Mouse (Mus musculus) ES-E14 (cell line): Measurements from ENCODE around the gene Calml4. TPM values are rescaled to one million over a fixed set of nuclear protein-coding genes. Genes with fewer than 3 reads are reported as not detected.

Experiments
- DNase-seq: peaks from one replicate; pipeline ENCODE4 v3.0.0-alpha.2; 2013; ENCODE audit warnings: low read depth, low spot score
- H3K27ac ChIP-seq: 2 replicates; pipeline ENCODE4 v1.5.1; 2012; ENCODE audit warnings: low read depth, mild to moderate bottlenecking, low read length, moderate library complexity, mixed read lengths; ENCODE audit not compliant: poor library complexity, insufficient read depth, severe bottlenecking
- H3K36me3 ChIP-seq: 2 replicates; pipeline ENCODE4 v1.6.1; 2012; ENCODE audit warnings: mild to moderate bottlenecking, low read length, moderate library complexity, mixed read lengths; ENCODE audit not compliant: control insufficient read depth, poor library complexity, insufficient read depth, severe bottlenecking
- H3K4me1 ChIP-seq, 2 experiments: fragments of 150-350 bp in 1 of 2; sonication (generic) in 1 of 2; 2 replicates each; pipeline ENCODE4 v1.6.1; 2012; ENCODE audit warnings: low read length in 2 of 2, mild to moderate bottlenecking in 1 of 2, mixed read lengths in 1 of 2; ENCODE audit not compliant: control insufficient read depth in 2 of 2, insufficient read depth in 2 of 2, poor library complexity in 1 of 2
- H3K4me3 ChIP-seq, 2 experiments: fragments of 150-350 bp in 1 of 2; sonication (generic) in 1 of 2; 2 replicates each; pipeline ENCODE4 v1.5.1; 2012; ENCODE audit warnings: low read length in 2 of 2, low read depth in 1 of 2, mild to moderate bottlenecking in 1 of 2, mixed read lengths in 1 of 2; ENCODE audit not compliant: insufficient read depth in 1 of 2, poor library complexity in 1 of 2, severe bottlenecking in 1 of 2
- H3K9ac ChIP-seq: 2 replicates; pipeline ENCODE4 v1.6.1; 2012; ENCODE audit warnings: low read depth, mild to moderate bottlenecking, low read length, mixed read lengths; ENCODE audit not compliant: poor library complexity, insufficient read depth, severe bottlenecking
- H3K9me3 ChIP-seq: fragments of 150-350 bp; sonication (generic); 2 replicates; pipeline ENCODE4 v1.6.1; 2012; ENCODE audit warnings: low read depth, mild to moderate bottlenecking, low read length; ENCODE audit not compliant: control insufficient read depth, insufficient read depth
- CHD2 ChIP-seq: IDR thresholded peaks from 2 replicates; pipeline ENCODE4 v1.6.1; 2014; ENCODE audit warnings: mild to moderate bottlenecking, low read depth, low read length, inconsistent platforms
- HCFC1 ChIP-seq: IDR thresholded peaks from 2 replicates; pipeline ENCODE4 v1.6.1; 2012; ENCODE audit warnings: low read length, inconsistent platforms, borderline replicate concordance; ENCODE audit not compliant: insufficient read depth
- MAFK ChIP-seq: IDR thresholded peaks from 2 replicates; pipeline ENCODE4 v1.6.1; 2014; ENCODE audit warnings: mild to moderate bottlenecking, low read depth, low read length, inconsistent platforms; ENCODE audit not compliant: insufficient read depth
- ZC3H11A ChIP-seq: IDR thresholded peaks from 2 replicates; pipeline ENCODE4 v1.6.1; 2012; ENCODE audit warnings: low read depth, mild to moderate bottlenecking, inconsistent platforms, low read length, borderline replicate concordance
- ZNF384 ChIP-seq: IDR thresholded peaks from 2 replicates; pipeline ENCODE4 v1.6.1; 2012; ENCODE audit warnings: low read depth, low read length, inconsistent platforms
- in situ Hi-C, 2 experiments: fragments of 600-800 bp; cut with MboI; formaldehyde crosslinking; loops; one replicate each; pipeline ENCODE4 v1.15.1; 2025; ENCODE audit warnings: low sequenced_read_pairs in 2 of 2, inconsistent platforms in 1 of 2; ENCODE audit not compliant: unreplicated experiment in 2 of 2
- total RNA-seq: library from RNA; depleted of rRNA; stranded (reverse); fragments of 300-350 nt; gene quantifications from 2 replicates; pipeline ENCODE4 v1.2.3, GENCODE M21; 2012

Gene Calml4
- total RNA-seq, 1 experiment = 10.2 TPM

DNA sequence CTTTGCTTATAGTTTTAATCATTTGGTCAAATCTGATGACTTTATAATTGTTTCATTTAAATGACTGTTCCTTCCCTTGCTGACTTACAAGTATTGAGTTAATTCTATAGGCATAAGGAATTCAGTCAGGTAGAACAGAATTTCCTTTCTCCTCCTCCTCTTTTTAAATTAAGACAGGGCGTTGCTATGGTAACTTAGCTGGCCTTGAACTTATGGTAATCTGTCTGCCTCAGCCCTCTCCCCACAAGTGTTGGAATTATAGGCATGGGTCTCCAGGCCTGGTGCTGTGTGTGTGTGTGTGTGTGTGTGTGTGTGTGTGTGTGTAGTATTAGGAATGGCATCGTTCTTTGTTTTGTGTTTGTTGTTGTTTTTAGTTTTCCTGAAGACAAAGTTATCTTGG is 43.9 kb downstream of the Calml4 start:
- Histone ChIP-seq H3K27ac (no peak overlapping the region), H3K9ac (no peak overlapping the region), H3K4me1 (peaks cover 2% of the 10 kb centered on the region in 2 experiments; a peak in 2 of 4 replicates), H3K9me3 (no peaks in the 10 kb centered on the region), H3K36me3 (no peaks in the 10 kb centered on the region; the same call in 1 of the 2 replicates), H3K4me3 (no peak overlapping the region)
- no peak for TF ChIP-seq HCFC1
- no peak for TF ChIP-seq MAFK
- no peak for TF ChIP-seq ZC3H11A
- no peak for TF ChIP-seq ZNF384
- TF ChIP-seq CHD2 = no peak
- in situ Hi-C loops = no loop called here
- DNase-seq = no peak

DNA sequence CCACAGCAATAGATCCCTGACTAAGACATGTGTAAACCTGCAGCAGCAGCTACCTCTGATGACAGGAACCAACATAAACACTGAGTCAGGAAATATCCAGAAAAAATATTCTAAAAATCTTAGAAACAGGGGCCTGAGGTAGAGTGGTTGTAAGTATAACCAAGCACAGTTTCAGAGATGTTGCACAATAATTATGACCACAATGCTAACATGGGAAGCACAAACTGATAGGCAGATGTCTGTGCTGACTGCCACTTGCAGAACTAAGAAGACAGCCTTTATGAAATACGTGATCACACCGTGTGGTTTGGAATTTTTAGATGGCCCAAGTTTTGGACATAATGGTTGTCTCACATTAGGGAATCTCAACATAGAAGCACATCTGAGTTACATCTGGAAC is 46.0 kb downstream of the Calml4 start:
- in situ Hi-C loops = no loop called here
- H3K9ac ChIP-seq = no peak overlapping the region
- H3K36me3 ChIP-seq = no peaks in the 10 kb centered on the region; the same call in 1 of the 2 replicates
- H3K27ac ChIP-seq = no peak overlapping the region
- no peaks in the 10 kb centered on the region for H3K9me3 ChIP-seq
- TF ChIP-seq MAFK (no peak), HCFC1 (no peak), CHD2 (no peak), ZNF384 (no peak), ZC3H11A (no peak)
- no peak for DNase-seq
- H3K4me1 ChIP-seq = peaks cover 2% of the 10 kb centered on the region in 2 experiments; a peak in 2 of 4 replicates
- no peak overlapping the region for H3K4me3 ChIP-seq

DNA sequence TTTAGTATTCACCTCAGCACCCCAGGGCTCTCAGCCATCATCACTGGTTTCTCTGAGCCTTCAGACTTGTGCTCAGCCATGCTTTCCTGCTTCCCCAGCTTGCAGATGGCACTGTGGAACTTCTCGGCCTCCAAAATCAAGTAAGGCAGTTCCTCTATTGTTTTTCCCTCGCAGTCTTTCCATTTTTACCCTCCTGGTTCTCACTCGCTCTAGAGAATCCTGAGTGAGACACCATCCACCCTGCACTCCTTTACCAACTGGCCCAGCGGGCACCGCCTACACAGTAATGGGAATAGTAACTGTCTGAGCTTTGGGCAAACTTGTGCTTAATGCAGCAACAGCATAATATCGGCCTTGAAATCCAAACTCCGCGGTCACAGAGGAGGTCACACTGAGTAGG is 47.2 kb downstream of the Calml4 start:
- DNase-seq = no peak
- H3K4me1 ChIP-seq = peaks cover 2% of the 10 kb centered on the region in 2 experiments; a peak in 2 of 4 replicates
- no peaks in the 10 kb centered on the region; the same call in 1 of the 2 replicates for H3K36me3 ChIP-seq
- TF ChIP-seq ZNF384 = no peak
- no peak for TF ChIP-seq CHD2
- no peak for TF ChIP-seq ZC3H11A
- no peak for TF ChIP-seq HCFC1
- no peak for TF ChIP-seq MAFK
- no peak overlapping the region for H3K4me3 ChIP-seq
- no peaks in the 10 kb centered on the region for H3K9me3 ChIP-seq
- in situ Hi-C loops = no loop called here
- no peak overlapping the region for H3K9ac ChIP-seq
- no peak overlapping the region for H3K27ac ChIP-seq

DNA sequence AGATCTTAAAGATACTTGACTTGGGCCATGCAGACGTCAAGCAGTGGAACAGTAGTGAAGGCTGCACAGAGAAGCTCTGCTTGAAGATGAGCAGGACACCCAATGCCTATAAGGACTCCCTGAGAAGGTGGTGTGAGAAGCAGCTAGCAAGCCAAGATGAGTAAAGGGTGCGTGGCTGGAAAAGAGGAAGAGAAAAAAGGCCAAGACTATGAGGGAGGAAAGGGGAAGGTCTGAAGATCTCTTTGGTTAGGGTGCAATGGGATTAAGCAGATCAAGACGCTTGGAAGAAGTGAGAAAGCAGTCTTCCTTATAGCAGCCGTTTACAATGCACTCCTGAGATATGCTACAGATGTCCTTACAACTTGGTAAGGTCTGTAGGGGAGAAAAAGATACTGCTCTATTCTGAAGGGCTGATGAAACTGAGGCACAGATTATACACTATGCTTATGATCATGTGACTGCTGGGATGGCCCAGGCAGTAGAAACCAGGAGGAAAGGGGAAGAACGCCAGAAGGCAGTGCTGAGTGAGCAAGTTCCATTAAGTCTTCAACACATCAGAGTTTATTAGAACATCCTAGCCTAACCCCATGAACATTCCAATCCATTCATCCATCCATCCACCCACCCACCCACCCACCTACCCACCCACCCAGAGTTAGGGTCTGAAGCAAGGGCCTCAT is 55.6 kb downstream of the Calml4 start:
- Histone ChIP-seq H3K9ac (no peak overlapping the region), H3K9me3 (no peaks in the 10 kb centered on the region), H3K27ac (no peak overlapping the region), H3K4me1 (no peaks in the 10 kb centered on the region), H3K4me3 (no peak overlapping the region), H3K36me3 (no peaks in the 10 kb centered on the region)
- TF ChIP-seq HCFC1 = no peak
- no peak for TF ChIP-seq ZC3H11A
- no peak for TF ChIP-seq MAFK
- no peak for TF ChIP-seq CHD2
- TF ChIP-seq ZNF384 = no peak
- in situ Hi-C loops = no loop called here
- DNase-seq = no peak

GRCm38 (mm10) chr9:62917059-62917458 is 59.2 kb downstream of the Calml4 start:
- no peaks in the 10 kb centered on the region for H3K9me3 ChIP-seq
- no peak overlapping the region for H3K4me3 ChIP-seq
- DNase-seq = no peak
- no peak for TF ChIP-seq MAFK
- TF ChIP-seq ZNF384 = no peak
- no peak for TF ChIP-seq HCFC1
- no peak for TF ChIP-seq CHD2
- TF ChIP-seq ZC3H11A = no peak
- H3K9ac ChIP-seq = no peak overlapping the region
- in situ Hi-C loops = no loop called here
- H3K4me1 ChIP-seq = no peaks in the 10 kb centered on the region
- H3K36me3 ChIP-seq = no peaks in the 10 kb centered on the region
- no peak overlapping the region for H3K27ac ChIP-seq
